Mouse (Mus musculus) brain, adult 2 months (tissue): ENCODE measurements at regions not wholly inside any gene's neighbourhood (a gene's known extent, or its start where the extent isn't known, plus 50 kb on each side); places are given as distances from the start of the nearest gene placed in this dataset.

Experiments
- DNase-seq: peaks from one replicate; pipeline ENCODE4 v3.0.0; 2011; ENCODE audit warnings: low read depth, low spot score

- no peak for DNase-seq
Observed at GRCm38 (mm10) chr5:133569096-133569495, 530.4 kb upstream of the Castor2 start.

- DNase-seq: no peak
Observed at GRCm38 (mm10) chr5:133566506-133566905, 533.0 kb upstream of the Castor2 start.

- DNase-seq: peak; percentile 30
Observed at GRCm38 (mm10) chr5:133550657-133551056, 548.9 kb upstream of the Castor2 start.

GRCm38 (mm10) chr5:133542217-133542616 is 557.3 kb upstream of the Castor2 start:
- DNase-seq: no peak

GRCm38 (mm10) chr5:133532678-133533077 is 566.8 kb upstream of the Castor2 start:
- DNase-seq: peak; percentile 67

GRCm38 (mm10) chr5:133505661-133506060 is 593.9 kb upstream of the Castor2 start:
- DNase-seq: no peak

- peak; percentile 95 for DNase-seq
Observed at GRCm38 (mm10) chr5:133487806-133488290, 611.7 kb upstream of the Castor2 start.

GRCm38 (mm10) chr5:133482291-133483086 is 617.0 kb upstream of the Castor2 start:
- DNase-seq: peak; percentile 72

- peak; percentile 14 for DNase-seq
Observed at GRCm38 (mm10) chr5:133479205-133479604, 620.3 kb upstream of the Castor2 start.

GRCm38 (mm10) chr5:133453349-133454049 is 646.0 kb upstream of the Castor2 start:
- DNase-seq: peak; percentile 87

GRCm38 (mm10) chr5:133449926-133450325 is 649.6 kb upstream of the Castor2 start:
- DNase-seq: peak; percentile 21

- peak; percentile 41 for DNase-seq
Observed at GRCm38 (mm10) chr5:133400826-133401225, 698.7 kb upstream of the Castor2 start.

- DNase-seq: no peak
Observed at GRCm38 (mm10) chr5:133389896-133390295, 709.6 kb upstream of the Castor2 start.

GRCm38 (mm10) chr5:133389023-133389840 is 710.3 kb upstream of the Castor2 start:
- DNase-seq: no peak

GRCm38 (mm10) chr5:133385374-133386349 is 713.8 kb upstream of the Castor2 start:
- peak; percentile 31 for DNase-seq

GRCm38 (mm10) chr5:133365771-133366170 is 733.7 kb upstream of the Castor2 start:
- DNase-seq: peak; percentile 90

GRCm38 (mm10) chr5:133347516-133347915 is 752.0 kb upstream of the Castor2 start:
- no peak for DNase-seq

- no peak for DNase-seq
Observed at GRCm38 (mm10) chr5:133341973-133342372, 757.5 kb upstream of the Castor2 start.

GRCm38 (mm10) chr5:133320626-133321025 is 777.5 kb upstream of the Auts2 start:
- DNase-seq: peak; percentile 35

- DNase-seq: no peak
Observed at GRCm38 (mm10) chr5:133320206-133320605, 777.1 kb upstream of the Auts2 start.

GRCm38 (mm10) chr5:133314031-133314430 is 770.9 kb upstream of the Auts2 start:
- DNase-seq: peak; percentile 57
